Mouse (Mus musculus) heart, postnatal 10 days (tissue): ENCODE data around the gene Snx15. TPM values are rescaled to one million over a fixed set of nuclear protein-coding genes. Genes with fewer than 3 reads are reported as not detected.
"Not testable (repeated sequence)": the region's sequence is repeated elsewhere in the genome, so short reads cannot be mapped to it uniquely, and the experiment has no call there.

ENCODE experiments used
- DNase-seq, 2 experiments: peaks; one replicate each; pipeline ENCODE4 v3.0.0; 2021
- intact Hi-C: fragments of 180-260 bp; cut with DNase I; formaldehyde crosslinking; loops from one replicate; pipeline ENCODE4 v1.15.1; 2025
- total RNA-seq, 2 experiments: library from RNA; stranded (reverse); gene quantifications; 2 replicates each; pipeline ENCODE4 v1.2.3; 2021

The Snx15 gene
- total RNA-seq: 10 to 100 TPM; 12.5 to 12.6 TPM

DNA sequence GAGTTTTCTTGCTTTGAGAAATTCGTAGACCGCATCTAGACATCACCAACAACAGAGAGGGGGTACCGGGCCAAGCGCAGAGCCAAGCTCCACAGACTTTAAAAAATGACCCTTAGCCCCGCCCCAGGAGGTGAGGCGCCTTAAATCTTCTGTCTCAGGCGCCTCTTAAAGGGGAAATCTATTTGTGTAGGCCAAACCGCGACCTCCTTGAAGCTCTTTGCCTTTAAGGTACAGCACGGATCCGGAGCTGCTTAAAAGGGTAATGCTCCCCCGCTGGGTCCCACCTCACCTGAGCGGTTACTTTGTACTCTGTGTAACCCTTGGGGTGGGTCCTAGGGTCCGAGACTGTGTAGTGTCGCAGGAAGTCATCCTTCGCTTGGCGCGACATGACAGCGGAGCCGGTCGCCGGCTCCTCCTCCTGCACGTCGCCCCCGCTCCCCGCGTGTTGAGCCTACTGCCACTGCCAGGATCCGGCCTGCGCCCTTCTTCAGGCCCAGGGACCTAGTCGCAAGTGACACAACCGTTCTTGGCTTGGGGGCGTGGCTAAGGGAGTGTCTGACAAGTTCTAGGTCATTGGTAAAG is at the start of gene Snx15:
TSS of gene Snx15 (minus strand) at position 545 of the 582 bp plus-strand sequence.
- peak; percentile 96 for DNase-seq
- intact Hi-C loops: loop anchor here (2.0 to 5.0 kb wide), 2 partner anchors 81 to 163 kb away; partner anchors contain the start of genes Pola2 and Syvn1

DNA sequence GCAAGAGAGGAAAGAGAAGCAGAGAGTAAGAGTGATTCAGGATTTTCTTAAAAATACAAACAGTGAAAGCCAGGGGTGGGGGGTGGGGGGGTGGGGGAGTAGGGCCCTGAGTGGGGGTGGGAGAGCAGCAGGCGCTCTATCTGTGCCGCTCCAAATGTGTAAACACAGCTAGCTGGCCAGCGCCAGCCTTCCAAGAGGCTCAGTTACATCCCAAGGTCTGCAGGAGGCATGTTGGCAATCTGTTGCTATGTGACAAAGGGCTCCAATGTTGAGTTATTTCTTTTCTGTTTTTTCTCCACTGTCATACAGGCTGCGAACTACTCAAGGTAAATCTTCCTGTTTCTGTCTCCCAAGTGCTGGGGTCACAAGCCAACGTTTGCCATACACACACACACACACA is 46.7 kb upstream of the Snx15 start:
- intact Hi-C loops: no loop called here
- no peak for DNase-seq

DNA sequence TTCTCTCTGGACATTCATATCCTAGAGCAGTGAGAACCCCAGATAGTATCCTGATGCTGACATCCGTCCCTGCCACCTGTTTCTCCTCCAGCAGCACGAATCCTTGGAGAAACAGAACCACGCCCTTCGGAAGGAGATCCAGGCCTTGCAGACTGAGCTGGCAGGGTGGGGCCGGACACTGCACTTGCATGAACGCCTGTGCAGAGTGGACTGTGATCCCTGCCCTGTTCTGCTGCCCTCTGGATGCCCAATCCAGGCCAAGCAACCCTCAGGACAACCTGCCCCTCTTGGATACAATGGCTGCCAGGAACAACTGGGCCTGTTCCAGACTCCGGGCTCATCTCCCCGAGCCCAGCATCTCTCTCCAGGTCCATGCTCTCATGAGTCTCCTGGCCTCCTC is 43.1 kb upstream of the Snx15 start:
- DNase-seq: no peak
- intact Hi-C loops: no loop called here

DNA sequence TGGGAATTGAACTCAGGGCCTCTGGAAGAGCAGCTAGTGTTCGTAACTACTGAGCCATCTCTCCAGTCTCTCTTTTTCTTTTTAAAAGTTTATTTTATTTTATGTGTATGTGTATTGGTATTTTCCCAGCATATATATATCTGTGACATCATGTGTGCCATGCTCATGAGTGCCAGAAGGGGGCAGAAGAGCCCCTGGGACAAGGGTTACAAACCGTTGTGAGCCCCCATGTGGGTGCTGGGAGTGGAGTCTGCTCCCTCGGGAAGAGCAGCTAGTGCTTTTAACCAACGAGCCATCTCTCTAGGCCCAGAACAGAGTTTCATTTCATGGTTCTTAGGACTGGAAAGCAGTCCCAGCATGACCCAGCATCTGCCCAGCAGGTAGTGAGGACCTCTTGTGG is 38.6 kb upstream of the Snx15 start:
- no peak for DNase-seq
- intact Hi-C loops: no loop called here

DNA sequence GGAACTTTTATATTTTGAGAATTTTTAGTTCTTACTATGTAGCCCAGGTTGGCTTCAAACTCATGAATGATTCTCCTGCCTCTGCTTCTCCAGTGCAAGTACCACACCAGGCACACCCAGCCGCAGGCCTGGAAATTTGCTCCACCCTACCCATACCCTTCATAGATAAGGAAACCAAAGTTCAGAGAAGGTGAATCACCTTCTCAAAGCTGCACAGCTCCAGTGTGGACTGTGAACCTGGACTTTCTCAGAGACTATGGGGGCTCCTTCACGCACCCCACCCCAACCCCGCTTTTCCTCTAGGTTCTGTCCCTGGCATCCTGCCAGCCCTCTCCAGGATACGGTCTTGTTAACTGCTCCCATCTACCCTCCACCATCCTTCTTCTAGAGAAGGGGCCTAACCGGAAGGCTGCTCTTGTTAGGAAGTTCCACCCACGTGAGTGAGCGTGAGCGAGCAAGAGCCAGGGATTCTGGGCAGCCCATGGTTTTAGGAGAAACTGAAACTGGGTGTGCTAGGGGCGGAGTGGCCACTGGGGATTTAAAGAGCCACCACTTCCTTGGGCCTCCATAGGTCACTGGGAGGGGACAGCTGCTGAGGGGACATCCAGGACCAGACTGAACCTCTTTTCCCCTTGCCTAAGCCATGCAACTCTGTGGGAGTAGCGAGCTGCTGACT is 35.9 kb upstream of the Snx15 start:
- intact Hi-C loops: no loop called here

DNA sequence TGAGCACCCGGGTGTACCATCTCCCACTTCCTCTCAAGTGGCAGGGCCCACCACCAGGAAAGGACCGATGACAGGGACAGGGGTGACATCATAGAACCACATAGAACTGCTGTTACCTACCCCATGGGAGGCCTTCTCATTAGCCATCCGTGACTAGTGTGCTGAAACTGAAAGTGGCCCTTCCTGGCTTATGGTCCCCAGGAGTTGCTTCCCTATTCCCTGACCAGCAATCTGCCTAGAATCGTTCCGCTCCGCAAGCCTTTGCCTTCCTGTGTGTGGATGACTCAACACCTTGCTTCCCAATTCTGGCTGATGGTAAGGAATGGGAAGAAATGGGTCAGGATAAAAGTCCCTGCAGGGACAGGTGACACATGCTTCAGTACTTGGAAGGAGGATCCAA is 29.1 kb upstream of the Snx15 start:
- no peak for DNase-seq
- intact Hi-C loops: no loop called here

More for the DNA sequence above, 35.9 kb upstream of the Snx15 start:
- peak; percentile 35 to 50 for DNase-seq

GRCm38 (mm10) chr19:6156372-6156771 is 28.3 kb upstream of the Snx15 start:
- intact Hi-C loops: no loop called here
- DNase-seq: no peak

GRCm38 (mm10) chr19:6155174-6155573 is 27.1 kb upstream of the Snx15 start:
- intact Hi-C loops: no loop called here

GRCm38 (mm10) chr19:6144842-6145241 is 16.7 kb upstream of the Snx15 start:
- intact Hi-C loops: loop anchor here (5.0 kb wide), 1 partner anchor 187 kb away; the partner anchor contains the start of gene Men1
- no peak for DNase-seq

More at GRCm38 (mm10) chr19:6155174-6155573, 27.1 kb upstream of the Snx15 start:
- no peak for DNase-seq

- intact Hi-C loops: loop anchor here (1.0 to 5.0 kb wide), 2 partner anchors 94 to 191 kb away; partner anchors contain the start of genes Men1 and Ppp2r5b
Measured at GRCm38 (mm10) chr19:6141394-6141749, 13.3 kb upstream of the Snx15 start, which contains the start of gene Arl2. TSS of gene Arl2 (minus strand) at chr19:6141548.

GRCm38 (mm10) chr19:6140678-6141393 is 12.7 kb upstream of the Snx15 start, which contains the start of gene Batf2:
TSS of gene Batf2 (plus strand) at chr19:6140983.
- DNase-seq: peak; percentile 94 to 95
- intact Hi-C loops: loop anchor here (1.0 to 5.0 kb wide), 2 partner anchors 94 to 191 kb away; partner anchors contain the start of genes Men1 and Ppp2r5b

More at GRCm38 (mm10) chr19:6141394-6141749, 13.3 kb upstream of the Snx15 start, which contains the start of gene Arl2:
- DNase-seq: peak; percentile 85 to 86

DNA sequence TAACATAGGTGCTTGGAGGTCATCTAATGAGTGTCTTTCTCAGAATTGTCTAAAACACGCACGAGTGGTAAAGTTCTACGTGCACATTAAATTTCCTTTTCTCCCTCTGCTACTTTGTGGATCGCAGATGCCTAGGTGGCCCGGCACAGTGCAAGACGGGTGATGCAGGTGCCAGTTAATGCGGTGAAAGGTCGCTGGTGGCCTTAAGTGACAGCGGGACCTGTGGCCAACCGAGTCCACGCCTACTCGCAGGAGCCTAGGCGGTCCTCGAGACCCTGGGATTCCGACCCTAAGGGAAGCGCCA is 12.2 kb upstream of the Snx15 start:
- intact Hi-C loops: loop anchor here (5.0 kb wide), 1 partner anchor 192 kb away; the partner anchor contains the start of gene Men1
- DNase-seq: no peak

- no peak for DNase-seq
Measured at GRCm38 (mm10) chr19:6139701-6140100, 11.6 kb upstream of the Snx15 start.

GRCm38 (mm10) chr19:6136397-6136796 is 8.3 kb upstream of the Snx15 start:
- DNase-seq: no peak
- intact Hi-C loops: no loop called here

More at GRCm38 (mm10) chr19:6139701-6140100, 11.6 kb upstream of the Snx15 start:
- intact Hi-C loops: loop anchor here (5.0 kb wide), 1 partner anchor 193 kb away; the partner anchor contains the start of gene Men1

DNA sequence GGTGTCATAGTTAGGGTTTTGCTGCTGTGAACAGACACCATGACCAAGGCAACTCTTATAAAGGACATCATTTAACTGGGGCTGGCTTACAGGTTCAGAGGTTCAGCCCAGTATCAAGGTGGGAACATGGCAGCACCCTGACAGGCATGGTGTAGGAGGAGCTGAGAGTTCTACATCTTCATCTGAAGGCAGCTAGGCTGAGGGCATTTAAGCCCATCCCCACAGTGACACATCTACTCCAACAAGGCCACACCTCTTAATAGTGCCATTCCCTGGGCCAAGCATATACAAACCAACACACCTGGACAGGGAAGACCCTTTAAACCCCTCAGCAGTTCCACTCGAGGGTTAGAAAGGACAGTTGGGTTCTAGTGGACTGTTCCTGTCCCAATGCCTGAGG is 5.1 kb upstream of the Snx15 start:
- DNase-seq, intact Hi-C loops: not testable (repeated sequence)

GRCm38 (mm10) chr19:6132171-6132827 is 4.2 kb upstream of the Snx15 start:
- intact Hi-C loops: no loop called here
- no peak for DNase-seq

DNA sequence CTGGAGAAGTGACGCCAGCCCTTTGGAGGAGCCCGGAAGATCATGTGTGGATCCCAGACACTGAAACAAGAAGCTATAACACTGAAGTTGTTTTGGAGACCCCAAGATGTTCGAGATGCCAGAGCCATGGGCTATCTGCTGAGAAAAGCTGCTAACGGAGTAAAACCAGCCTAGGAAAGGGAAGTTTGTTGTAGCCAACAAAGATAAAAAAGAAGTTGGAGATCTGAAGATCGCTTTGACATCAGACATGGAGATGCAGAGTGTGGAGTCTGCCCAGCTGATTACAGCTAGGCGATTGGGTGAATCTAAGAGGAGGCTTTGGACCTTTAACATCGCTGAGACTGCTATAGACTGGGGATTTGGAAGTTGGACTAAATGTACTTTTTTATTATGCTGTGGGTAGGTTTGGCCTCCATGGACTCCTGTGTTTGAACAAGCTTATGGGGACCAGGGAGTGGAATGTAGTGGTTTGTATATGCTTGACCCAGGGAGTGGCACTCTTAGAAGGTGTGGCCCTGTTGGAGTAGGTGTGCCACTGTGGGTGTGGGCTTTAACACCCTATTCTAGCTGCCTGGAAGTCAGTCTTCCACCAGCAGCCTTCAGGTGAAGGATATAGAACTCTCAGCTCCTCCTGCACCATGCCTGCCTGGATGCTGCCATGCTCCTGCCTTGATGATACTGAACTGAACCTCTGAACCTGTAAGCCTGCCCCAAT is 2.5 kb upstream of the Snx15 start:
- intact Hi-C loops, DNase-seq: not testable (repeated sequence)

GRCm38 (mm10) chr19:6126789-6127580 is 1.1 kb downstream of the Snx15 start:
- DNase-seq: no peak
- intact Hi-C loops: loop anchor here (2.0 to 5.0 kb wide), 2 partner anchors 80 to 162 kb away; partner anchors contain the start of genes Pola2 and Syvn1

- peak; percentile 46 to 77 for DNase-seq
- intact Hi-C loops: loop anchor here (2.0 to 5.0 kb wide), 2 partner anchors 79 to 161 kb away; partner anchors contain the start of genes Pola2 and Syvn1
Measured at GRCm38 (mm10) chr19:6126289-6126688, 1.8 kb downstream of the Snx15 start.
